Mouse (Mus musculus): ENCODE measurements around the gene Atxn7. TPM values are rescaled to one million over a fixed set of nuclear protein-coding genes. Genes with fewer than 3 reads are reported as not detected.

The Atxn7 gene
- polyA plus RNA-seq, 1 experiment from 2014 or later: 3.0 TPM

DNA sequence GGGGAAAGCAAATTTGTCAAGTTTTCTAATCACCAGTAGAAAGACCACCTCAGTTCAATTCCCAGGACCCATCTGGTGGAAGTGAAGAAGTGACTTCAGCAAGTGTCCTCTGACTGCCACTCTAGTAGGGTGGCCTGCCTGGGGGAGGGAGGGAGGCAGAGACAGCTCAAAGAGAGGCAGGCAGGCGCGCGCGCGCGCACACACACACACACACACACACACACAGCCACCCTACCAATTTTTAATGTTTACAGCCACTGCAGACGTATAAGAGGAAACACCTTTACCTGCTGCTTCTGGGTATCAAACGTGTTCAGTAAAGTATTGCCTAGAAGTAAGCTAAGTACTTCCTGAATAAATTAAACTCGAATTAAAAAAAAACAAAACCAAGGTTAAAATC lies 1.2 kb upstream of the Atxn7 start:
- no peak; the same call in 1 of the 2 replicates for ATAC-seq (replicated peaks; ENCODE audit: insufficient number of reproducible peaks, insufficient read depth, low FRiP score, low read depth)
- no peaks in the 10 kb centered on the region for H3K36me3 ChIP-seq
- peak overlapping the region; percentile 94 for H3K9ac ChIP-seq
- peak overlapping the region; percentile 97 for H3K4me3 ChIP-seq
- peak overlapping the region; percentile 78 for H3K4me2 ChIP-seq
- peak overlapping the region; percentile 86; the same call in 1 of the 2 replicates for H3K27ac ChIP-seq
- 3% methylated on average over 9 of the region's 9 CpGs for WGBS
- no peaks in the 10 kb centered on the region for H3K9me3 ChIP-seq (replicated peaks)
- H3K27me3 ChIP-seq: no peaks in the 10 kb centered on the region
- peaks cover 16% of the 10 kb centered on the region for H3K4me1 ChIP-seq (replicated peaks)

DNA sequence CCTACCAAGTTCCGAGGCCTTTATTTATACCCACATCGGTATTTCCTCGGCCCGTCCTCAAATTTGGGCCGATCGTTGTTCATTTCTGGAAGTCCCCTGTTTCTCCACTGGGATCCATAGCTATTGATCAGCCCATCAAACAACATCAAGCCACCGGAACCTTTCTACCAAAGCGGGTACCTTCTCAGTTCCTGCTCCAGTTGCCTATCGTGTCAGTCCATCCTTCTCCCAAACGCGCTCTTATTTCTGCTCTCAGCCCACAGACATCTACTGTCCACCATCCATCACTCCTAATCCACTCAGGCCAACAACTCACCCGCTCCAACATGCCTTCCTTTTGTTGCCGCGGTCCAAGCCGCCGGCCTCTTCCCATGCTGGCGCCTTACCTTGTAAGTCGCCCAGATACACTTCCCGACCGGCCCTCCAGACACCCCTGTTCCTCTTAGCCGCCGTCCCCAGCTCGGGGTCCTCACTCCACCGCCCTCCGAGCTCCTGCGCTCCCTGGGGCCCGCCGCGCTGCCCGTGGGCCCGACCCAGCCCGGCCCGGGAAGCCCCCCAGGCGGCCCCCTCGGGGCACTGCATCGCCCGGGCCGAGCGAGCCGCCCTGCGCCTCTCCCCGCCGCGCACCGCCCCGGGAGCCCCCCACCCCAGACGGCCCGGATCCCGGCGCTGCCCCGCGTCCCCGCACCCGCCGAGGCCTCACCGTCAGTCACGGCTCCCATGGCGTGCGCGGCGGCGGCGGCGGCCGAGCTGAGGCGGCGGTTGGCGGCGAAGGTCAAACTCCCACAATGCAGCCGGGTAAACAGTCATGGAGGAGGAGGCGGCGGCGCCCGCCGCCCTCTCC lies 536 bp upstream of the Atxn7 start:
- peak; percentile 85 for ATAC-seq (replicated peaks; ENCODE audit: insufficient number of reproducible peaks, insufficient read depth, low FRiP score, low read depth)
- Histone ChIP-seq H3K4me1 (replicated peaks) (peaks cover 16% of the 10 kb centered on the region), H3K9me3 (replicated peaks) (no peaks in the 10 kb centered on the region), H3K36me3 (no peaks in the 10 kb centered on the region), H3K9ac (peak overlapping the region; percentile 94), H3K4me2 (peak overlapping the region; percentile 78), H3K27ac (peak overlapping the region; percentile 86), H3K27me3 (no peaks in the 10 kb centered on the region), H3K4me3 (peak overlapping the region; percentile 97)
- under 1% methylated on average over 63 of the region's 75 CpGs for WGBS

DNA sequence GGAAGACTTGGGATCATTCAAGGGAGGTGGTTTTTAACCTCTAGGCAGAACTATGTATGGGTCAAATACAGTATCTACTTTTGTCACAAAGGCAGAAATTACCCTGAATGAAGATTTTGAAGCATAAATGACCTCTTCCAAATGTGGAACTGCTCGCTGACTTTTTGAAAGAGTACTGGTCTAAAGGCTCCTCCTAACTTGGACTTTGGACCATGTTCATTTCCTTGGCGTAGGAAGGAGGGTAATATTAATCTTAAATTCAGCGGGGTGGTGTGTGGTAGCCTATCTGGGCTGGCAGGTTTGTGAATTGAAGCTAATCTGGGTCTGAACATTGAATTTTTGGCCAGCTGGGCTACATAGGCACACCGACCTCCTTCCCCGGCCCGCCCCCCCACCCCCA lies 1.2 kb downstream of the Atxn7 start:
- ATAC-seq (replicated peaks; ENCODE audit: insufficient number of reproducible peaks, insufficient read depth, low FRiP score, low read depth): no peak
- no peak overlapping the region for H3K9ac ChIP-seq
- 91% methylated on average over 6 of the region's 6 CpGs for WGBS
- H3K4me1 ChIP-seq (replicated peaks): peaks cover 13% of the 10 kb centered on the region
- H3K4me2 ChIP-seq: no peak overlapping the region
- no peaks in the 10 kb centered on the region for H3K36me3 ChIP-seq
- no peak overlapping the region for H3K4me3 ChIP-seq
- H3K9me3 ChIP-seq (replicated peaks): no peaks in the 10 kb centered on the region
- no peaks in the 10 kb centered on the region for H3K27me3 ChIP-seq
- no peak overlapping the region for H3K27ac ChIP-seq

DNA sequence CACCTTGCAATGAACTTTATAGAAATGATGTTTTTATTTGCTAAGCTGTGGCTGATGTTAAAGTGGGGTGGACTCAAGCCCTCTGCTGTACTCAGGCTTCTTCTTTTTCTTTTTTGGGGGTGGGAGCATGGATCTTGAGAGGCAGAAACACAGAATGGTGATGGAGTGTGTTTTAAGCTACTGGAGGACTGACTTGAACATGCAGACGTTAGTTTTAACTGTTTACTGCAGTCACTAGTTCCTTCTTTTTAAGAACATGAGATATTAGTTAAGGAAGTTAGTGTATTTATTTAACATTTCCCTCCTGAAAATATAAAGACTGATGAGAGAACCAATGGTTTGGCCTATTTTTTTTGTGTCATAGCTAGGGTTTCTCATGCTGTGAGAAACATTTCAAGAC lies 2.3 kb downstream of the Atxn7 start:
- no peak overlapping the region for H3K9ac ChIP-seq
- WGBS: 61% methylated on average over 1 of the region's 1 CpGs

DNA sequence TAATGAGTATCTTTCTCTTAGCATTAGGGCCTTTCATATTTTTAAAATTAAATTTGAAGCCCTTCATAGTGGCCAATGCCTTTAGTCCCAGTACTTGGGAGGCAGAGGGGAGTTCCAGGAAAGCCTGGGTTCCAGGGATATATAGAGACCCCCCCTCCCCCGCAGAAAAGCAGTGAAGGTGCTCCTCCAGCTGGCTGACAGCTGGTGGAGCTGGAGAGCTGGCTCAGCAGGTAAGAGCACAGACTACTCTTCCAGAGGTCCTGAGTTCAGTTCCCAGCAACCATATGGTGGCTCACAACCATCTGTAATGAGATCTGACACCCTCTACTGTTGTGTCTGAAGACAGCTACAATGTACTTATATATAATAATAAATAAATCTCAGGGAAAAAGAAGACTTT lies 6.4 kb downstream of the Atxn7 start:
- Histone ChIP-seq H3K4me1 (replicated peaks) (0 out of 2 replicates have a peak, but pooled peaks cover 4% of the 10 kb centered on the region), H3K9me3 (replicated peaks) (no peaks in the 10 kb centered on the region), H3K4me3 (no peak overlapping the region), H3K4me2 (no peak overlapping the region), H3K9ac (no peak overlapping the region), H3K36me3 (no peaks in the 10 kb centered on the region), H3K27me3 (peaks cover 13% of the 10 kb centered on the region), H3K27ac (no peak overlapping the region)
- ATAC-seq (replicated peaks; ENCODE audit: insufficient number of reproducible peaks, insufficient read depth, low FRiP score, low read depth): no peak
- WGBS: 21% methylated on average over 1 of the region's 1 CpGs

More for the DNA sequence above, 2.3 kb downstream of the Atxn7 start:
- Histone ChIP-seq H3K27ac (no peak overlapping the region), H3K4me3 (no peak overlapping the region), H3K4me2 (no peak overlapping the region), H3K36me3 (no peaks in the 10 kb centered on the region), H3K9me3 (replicated peaks) (no peaks in the 10 kb centered on the region), H3K4me1 (replicated peaks) (peaks cover 9% of the 10 kb centered on the region), H3K27me3 (no peaks in the 10 kb centered on the region)
- no peak for ATAC-seq (replicated peaks; ENCODE audit: insufficient number of reproducible peaks, insufficient read depth, low FRiP score, low read depth)

DNA sequence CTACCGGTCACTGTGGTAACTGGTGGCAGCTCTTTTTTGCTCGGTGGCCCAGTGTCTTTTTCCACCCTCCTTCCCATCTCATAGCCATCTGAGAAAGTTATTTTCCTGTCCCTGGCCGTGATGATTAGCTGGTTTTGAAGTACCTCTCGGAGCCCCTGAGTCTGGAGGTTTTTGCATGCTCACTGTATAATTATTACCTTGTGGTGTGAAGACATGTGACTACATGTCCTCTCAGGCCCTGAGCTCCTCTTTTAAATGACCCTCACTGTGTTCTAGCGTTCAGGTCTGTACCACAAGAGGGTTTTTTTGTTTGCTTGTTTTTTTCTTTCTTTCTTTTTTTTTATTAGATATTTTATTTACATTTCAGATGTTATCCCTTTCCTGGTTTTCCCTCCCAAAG lies 7.2 kb downstream of the Atxn7 start:
- Histone ChIP-seq H3K27me3 (peaks cover 13% of the 10 kb centered on the region), H3K4me2 (no peak overlapping the region), H3K4me3 (no peak overlapping the region), H3K4me1 (replicated peaks) (0 out of 2 replicates have a peak, but pooled peaks cover 4% of the 10 kb centered on the region), H3K9ac (no peak overlapping the region), H3K36me3 (no peaks in the 10 kb centered on the region), H3K27ac (no peak overlapping the region), H3K9me3 (replicated peaks) (no peaks in the 10 kb centered on the region)
- no peak for ATAC-seq (replicated peaks; ENCODE audit: insufficient number of reproducible peaks, insufficient read depth, low FRiP score, low read depth)
- 76% methylated on average over 5 of the region's 5 CpGs for WGBS

DNA sequence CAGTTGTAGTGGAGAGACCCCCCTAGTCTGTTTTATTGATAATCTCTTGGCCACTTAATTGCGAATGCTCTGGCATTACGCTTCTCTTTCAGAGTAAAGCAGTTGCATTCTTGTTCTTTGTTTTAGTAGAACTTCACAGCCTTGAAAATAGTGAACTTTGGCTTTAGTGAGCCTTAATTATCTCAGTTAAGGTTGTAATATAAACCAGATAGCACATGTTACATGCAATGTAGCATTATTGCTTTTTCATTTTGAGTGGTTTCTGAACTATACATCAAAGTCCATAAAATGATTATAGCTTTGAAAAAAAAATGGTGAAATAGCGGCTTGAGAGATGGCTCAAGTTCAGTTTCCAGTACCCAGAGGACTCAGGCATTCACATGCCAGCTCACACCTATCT lies 9.3 kb downstream of the Atxn7 start:
- no peak overlapping the region for H3K4me2 ChIP-seq
- no peak overlapping the region for H3K27ac ChIP-seq
- WGBS: 86% methylated on average over 3 of the region's 3 CpGs
- H3K9ac ChIP-seq: no peak overlapping the region
- no peak for ATAC-seq (replicated peaks; ENCODE audit: insufficient number of reproducible peaks, insufficient read depth, low FRiP score, low read depth)
- H3K4me3 ChIP-seq: no peak overlapping the region
- H3K36me3 ChIP-seq: no peaks in the 10 kb centered on the region
- H3K27me3 ChIP-seq: peaks cover 13% of the 10 kb centered on the region
- no peaks in the 10 kb centered on the region for H3K9me3 ChIP-seq (replicated peaks)
- H3K4me1 ChIP-seq (replicated peaks): 0 out of 2 replicates have a peak, but pooled peaks cover 4% of the 10 kb centered on the region

DNA sequence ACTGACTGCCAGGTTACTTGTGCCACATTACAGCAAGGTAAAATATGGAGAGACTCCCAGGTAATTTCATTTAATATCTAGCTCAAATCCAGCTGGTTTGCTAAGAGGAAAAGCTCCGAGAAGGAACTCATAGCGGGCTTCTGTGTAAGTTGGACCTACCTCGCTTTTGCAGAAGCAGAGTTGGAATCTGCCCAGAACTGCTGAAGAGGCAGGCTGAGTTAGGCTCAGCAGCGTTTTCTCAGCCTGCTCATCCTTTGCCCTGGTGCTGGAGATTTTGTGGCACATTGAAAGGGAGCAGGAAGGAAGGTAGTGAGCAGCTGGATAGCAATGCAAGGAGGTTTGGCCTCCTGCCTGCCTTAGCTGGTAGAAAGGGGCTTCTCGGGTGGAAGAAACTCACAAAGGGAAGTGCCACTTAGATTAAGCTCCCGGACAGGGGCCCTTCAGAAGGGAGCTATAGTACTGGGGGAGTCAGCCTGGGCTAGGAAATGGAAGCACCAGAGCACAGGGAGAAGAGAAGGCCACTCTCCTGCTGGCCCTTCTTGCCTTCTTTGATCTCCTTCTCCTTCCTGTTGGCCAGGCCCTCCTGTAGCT lies 10.5 kb downstream of the Atxn7 start:
- Histone ChIP-seq H3K4me2 (no peak overlapping the region), H3K9ac (no peak overlapping the region), H3K36me3 (no peaks in the 10 kb centered on the region), H3K4me1 (replicated peaks) (0 out of 2 replicates have a peak, but pooled peaks cover 4% of the 10 kb centered on the region), H3K27me3 (peaks cover 13% of the 10 kb centered on the region), H3K27ac (no peak overlapping the region), H3K9me3 (replicated peaks) (no peaks in the 10 kb centered on the region), H3K4me3 (no peak overlapping the region)
- no peak for ATAC-seq (replicated peaks; ENCODE audit: insufficient number of reproducible peaks, insufficient read depth, low FRiP score, low read depth)
- 51% methylated on average over 6 of the region's 6 CpGs for WGBS

DNA sequence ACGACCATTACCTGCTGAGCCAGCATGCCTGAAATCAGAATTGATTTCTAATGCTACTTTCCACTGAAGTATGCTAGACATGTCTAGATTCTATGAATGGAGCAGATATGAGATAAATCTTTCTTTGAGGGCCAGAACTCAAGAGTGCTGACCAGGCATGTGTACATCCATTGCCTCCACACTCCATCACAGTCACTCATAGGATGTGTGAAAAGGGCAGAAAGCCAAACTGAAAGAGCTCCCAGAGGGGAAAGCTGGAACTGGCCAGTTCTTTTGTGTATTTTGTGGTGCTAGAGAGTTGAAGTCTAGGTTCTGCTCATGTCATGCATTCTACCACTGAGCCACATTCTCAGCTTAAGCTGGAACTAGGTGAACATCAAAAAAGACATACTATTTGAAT lies 16.3 kb downstream of the Atxn7 start:
- 61% methylated on average over 1 of the region's 1 CpGs for WGBS
- H3K4me2 ChIP-seq: no peak overlapping the region
- no peak overlapping the region for H3K4me3 ChIP-seq
- ATAC-seq (replicated peaks; ENCODE audit: insufficient number of reproducible peaks, insufficient read depth, low FRiP score, low read depth): no peak
- H3K27ac ChIP-seq: no peak overlapping the region
- no peaks in the 10 kb centered on the region for H3K36me3 ChIP-seq
- no peak overlapping the region for H3K9ac ChIP-seq
- peaks cover 3% of the 10 kb centered on the region; the same call in 1 of the 2 replicates for H3K4me1 ChIP-seq (replicated peaks)
- peaks cover 4% of the 10 kb centered on the region; the same call in 1 of the 2 replicates for H3K27me3 ChIP-seq
- H3K9me3 ChIP-seq (replicated peaks): no peaks in the 10 kb centered on the region

DNA sequence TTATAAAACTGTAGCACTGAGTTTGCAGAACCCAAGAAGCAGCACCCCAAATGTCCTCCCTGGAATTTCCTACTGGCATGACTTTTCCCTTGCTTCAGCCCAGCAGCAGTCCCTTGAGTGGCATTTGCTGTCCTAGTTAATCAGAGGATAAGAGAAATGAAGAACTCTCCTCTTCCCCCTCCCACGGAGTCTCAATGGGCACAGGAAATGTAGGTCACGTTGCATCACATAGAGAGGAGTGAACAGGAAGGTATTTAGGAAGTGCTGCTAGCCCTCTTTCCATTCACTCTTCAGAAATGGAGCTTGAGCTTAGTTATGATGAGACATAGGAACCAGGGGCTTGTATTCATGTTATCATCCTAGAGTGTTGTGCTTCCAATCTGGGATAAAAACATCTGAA lies 20.0 kb downstream of the Atxn7 start:
- ATAC-seq (replicated peaks; ENCODE audit: insufficient number of reproducible peaks, insufficient read depth, low FRiP score, low read depth): no peak
- Histone ChIP-seq H3K27me3 (peaks cover 4% of the 10 kb centered on the region; the same call in 1 of the 2 replicates), H3K4me3 (no peak overlapping the region), H3K27ac (no peak overlapping the region), H3K4me2 (no peak overlapping the region), H3K36me3 (no peaks in the 10 kb centered on the region), H3K9me3 (replicated peaks) (no peaks in the 10 kb centered on the region), H3K4me1 (replicated peaks) (peaks cover 3% of the 10 kb centered on the region; the same call in 1 of the 2 replicates), H3K9ac (no peak overlapping the region)
- WGBS: 24% methylated on average over 2 of the region's 2 CpGs

DNA sequence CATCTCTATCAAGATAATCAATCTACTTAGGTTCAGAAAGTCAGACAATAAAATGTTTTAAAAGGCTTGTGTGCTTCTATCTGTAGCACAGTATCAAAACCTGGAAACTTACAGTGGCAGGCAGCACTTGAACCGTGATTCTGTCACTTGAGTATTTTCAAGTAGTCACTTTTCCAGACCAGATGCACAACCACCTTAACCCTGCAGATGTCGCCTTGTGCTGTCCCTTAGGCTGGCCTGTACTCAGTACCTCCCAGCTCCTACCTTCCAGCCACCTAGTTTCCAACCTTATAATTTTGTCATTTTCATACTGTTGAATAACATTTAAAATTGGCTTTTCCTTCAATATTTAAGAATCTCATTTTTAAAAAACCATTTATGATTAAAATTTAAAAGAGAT lies 20.9 kb downstream of the Atxn7 start:
- Histone ChIP-seq H3K27ac (no peak overlapping the region), H3K9me3 (replicated peaks) (no peaks in the 10 kb centered on the region), H3K4me2 (no peak overlapping the region), H3K4me3 (no peak overlapping the region), H3K9ac (no peak overlapping the region), H3K4me1 (replicated peaks) (peaks cover 3% of the 10 kb centered on the region; the same call in 1 of the 2 replicates), H3K36me3 (no peaks in the 10 kb centered on the region), H3K27me3 (peaks cover 4% of the 10 kb centered on the region; the same call in 1 of the 2 replicates)
- ATAC-seq (replicated peaks; ENCODE audit: insufficient number of reproducible peaks, insufficient read depth, low FRiP score, low read depth): no peak
- WGBS: 44% methylated on average over 2 of the region's 2 CpGs

Measured in heart, embryonic 15.5 days (tissue).